Mouse (Mus musculus): Measurements from ENCODE around the gene Them7.

GRCm38 (mm10) chr2:105301082-105301481 is 77.0 kb downstream of the Them7 start:
- TF ChIP-seq POLR2A (IDR thresholded peaks at IDR 0.05; ENCODE audit: insufficient read depth, low read depth, low read length) (no peak), CTCF (IDR thresholded peaks at IDR 0.05; ENCODE audit: insufficient read depth, low read depth, low read length) (no peak)

Measured in olfactory bulb, adult 2 months (tissue).